Mouse (Mus musculus): Measurements from ENCODE around the gene 4930430F08Rik. TPM values are rescaled to one million over a fixed set of nuclear protein-coding genes. Genes with fewer than 3 reads are reported as not detected.

The 4930430F08Rik gene
- polyA plus RNA-seq (2015; fragmentation: Nextera tagmentation; extraction: Ambion mirVana), result 7.4 and 7.8 TPM in 2 replicates

- Histone ChIP-seq H3K27me3 (ENCODE audit: control insufficient read depth, insufficient read depth, low read length) (no peaks in the 10 kb centered on the region), H3K4me1 (ENCODE audit: control insufficient read depth, insufficient read depth, low read length) (peaks cover 5% of the 10 kb centered on the region; the same call in 1 of the 2 replicates), H3K4me2 (ENCODE audit: low read depth, low read length) (peak within 1 kb of the TSS; percentile 86), H3K4me3 (ENCODE audit: low read length) (peak within 1 kb of the TSS; percentile 96), H3K36me3 (ENCODE audit: control insufficient read depth, insufficient read depth) (no peaks in the 10 kb centered on the region), H3K9ac (ENCODE audit: low read length) (no peak within 1 kb of the TSS), H3K9me3 (replicated peaks; ENCODE audit: control insufficient read depth, low read length) (no peaks in the 10 kb centered on the region), H3K27ac (ENCODE audit: low read length) (no peak within 1 kb of the TSS)
- no peak for ATAC-seq (replicated peaks; ENCODE audit: extremely low read depth, insufficient read depth, low FRiP score)
- 79% methylated on average over 1 of the region's 1 CpGs for WGBS
Observed at GRCm38 (mm10) chr10:100590323-100590722, at the start of gene 4930430F08Rik, which contains the start of gene 1700017N19Rik. Gene 4930430F08Rik, minus strand, starts transcription at chr10:100590423. Gene 1700017N19Rik, plus strand, starts transcription at chr10:100590484.

GRCm38 (mm10) chr10:100629762-100630438 is 39.7 kb upstream of the 4930430F08Rik start:
- ATAC-seq (replicated peaks; ENCODE audit: extremely low read depth, insufficient read depth, low FRiP score), result no peak
- Histone ChIP-seq H3K27ac (ENCODE audit: low read length) (no peak overlapping the region), H3K4me3 (ENCODE audit: low read length) (peak overlapping the region; percentile 32), H3K27me3 (ENCODE audit: control insufficient read depth, insufficient read depth, low read length) (no peaks in the 10 kb centered on the region), H3K36me3 (ENCODE audit: control insufficient read depth, insufficient read depth) (no peaks in the 10 kb centered on the region), H3K4me1 (ENCODE audit: control insufficient read depth, insufficient read depth, low read length) (no peaks in the 10 kb centered on the region), H3K9me3 (replicated peaks; ENCODE audit: control insufficient read depth, low read length) (no peaks in the 10 kb centered on the region), H3K9ac (ENCODE audit: low read length) (no peak overlapping the region; the same call in 1 of the 2 replicates), H3K4me2 (ENCODE audit: low read depth, low read length) (peak overlapping the region; percentile 59)
- WGBS, result 26% methylated on average over 20 of the region's 20 CpGs

- H3K4me1 ChIP-seq (ENCODE audit: control insufficient read depth, insufficient read depth, low read length), result no peaks in the 10 kb centered on the region
- H3K9ac ChIP-seq (ENCODE audit: low read length), result no peak overlapping the region
- H3K4me2 ChIP-seq (ENCODE audit: low read depth, low read length), result no peak overlapping the region
- H3K9me3 ChIP-seq (replicated peaks; ENCODE audit: control insufficient read depth, low read length), result no peaks in the 10 kb centered on the region
- no peak overlapping the region for H3K27ac ChIP-seq (ENCODE audit: low read length)
- no peaks in the 10 kb centered on the region for H3K27me3 ChIP-seq (ENCODE audit: control insufficient read depth, insufficient read depth, low read length)
- no peak overlapping the region for H3K4me3 ChIP-seq (ENCODE audit: low read length)
- no peak for ATAC-seq (replicated peaks; ENCODE audit: extremely low read depth, insufficient read depth, low FRiP score)
- no peaks in the 10 kb centered on the region for H3K36me3 ChIP-seq (ENCODE audit: control insufficient read depth, insufficient read depth)
- 64% methylated on average over 3 of the region's 3 CpGs for WGBS
Observed at GRCm38 (mm10) chr10:100622494-100622893, 32.3 kb upstream of the 4930430F08Rik start.

- ATAC-seq (replicated peaks; ENCODE audit: extremely low read depth, insufficient read depth, low FRiP score), result no peak
- Histone ChIP-seq H3K4me3 (ENCODE audit: low read length) (no peak overlapping the region), H3K4me2 (ENCODE audit: low read depth, low read length) (no peak overlapping the region), H3K9me3 (replicated peaks; ENCODE audit: control insufficient read depth, low read length) (no peaks in the 10 kb centered on the region), H3K4me1 (ENCODE audit: control insufficient read depth, insufficient read depth, low read length) (no peaks in the 10 kb centered on the region), H3K36me3 (ENCODE audit: control insufficient read depth, insufficient read depth) (no peaks in the 10 kb centered on the region), H3K27me3 (ENCODE audit: control insufficient read depth, insufficient read depth, low read length) (no peaks in the 10 kb centered on the region), H3K27ac (ENCODE audit: low read length) (no peak overlapping the region), H3K9ac (ENCODE audit: low read length) (no peak overlapping the region)
- WGBS, result 87% methylated on average over 12 of the region's 12 CpGs
Observed at GRCm38 (mm10) chr10:100620040-100620439, 29.8 kb upstream of the 4930430F08Rik start.

- H3K27ac ChIP-seq (ENCODE audit: low read length), result no peak overlapping the region
- H3K4me2 ChIP-seq (ENCODE audit: low read depth, low read length), result no peak overlapping the region
- no peaks in the 10 kb centered on the region for H3K27me3 ChIP-seq (ENCODE audit: control insufficient read depth, insufficient read depth, low read length)
- no peaks in the 10 kb centered on the region for H3K9me3 ChIP-seq (replicated peaks; ENCODE audit: control insufficient read depth, low read length)
- no peak overlapping the region for H3K9ac ChIP-seq (ENCODE audit: low read length)
- ATAC-seq (replicated peaks; ENCODE audit: extremely low read depth, insufficient read depth, low FRiP score), result no peak
- H3K4me3 ChIP-seq (ENCODE audit: low read length), result no peak overlapping the region
- H3K4me1 ChIP-seq (ENCODE audit: control insufficient read depth, insufficient read depth, low read length), result no peaks in the 10 kb centered on the region
- WGBS, result 76% methylated on average over 7 of the region's 7 CpGs
- H3K36me3 ChIP-seq (ENCODE audit: control insufficient read depth, insufficient read depth), result no peaks in the 10 kb centered on the region
Observed at GRCm38 (mm10) chr10:100619474-100619873, 29.3 kb upstream of the 4930430F08Rik start.

GRCm38 (mm10) chr10:100617233-100617903 is 27.1 kb upstream of the 4930430F08Rik start:
- H3K9ac ChIP-seq (ENCODE audit: low read length), result no peak overlapping the region
- H3K27ac ChIP-seq (ENCODE audit: low read length), result no peak overlapping the region
- H3K36me3 ChIP-seq (ENCODE audit: control insufficient read depth, insufficient read depth), result no peaks in the 10 kb centered on the region
- H3K9me3 ChIP-seq (replicated peaks; ENCODE audit: control insufficient read depth, low read length), result no peaks in the 10 kb centered on the region
- no peak overlapping the region for H3K4me3 ChIP-seq (ENCODE audit: low read length)
- no peaks in the 10 kb centered on the region for H3K4me1 ChIP-seq (ENCODE audit: control insufficient read depth, insufficient read depth, low read length)
- 68% methylated on average over 6 of the region's 6 CpGs for WGBS
- no peak for ATAC-seq (replicated peaks; ENCODE audit: extremely low read depth, insufficient read depth, low FRiP score)
- H3K27me3 ChIP-seq (ENCODE audit: control insufficient read depth, insufficient read depth, low read length), result no peaks in the 10 kb centered on the region
- no peak overlapping the region for H3K4me2 ChIP-seq (ENCODE audit: low read depth, low read length)

GRCm38 (mm10) chr10:100604254-100604653 is 14.0 kb upstream of the 4930430F08Rik start:
- no peaks in the 10 kb centered on the region for H3K9me3 ChIP-seq (replicated peaks; ENCODE audit: control insufficient read depth, low read length)
- no peak overlapping the region for H3K9ac ChIP-seq (ENCODE audit: low read length)
- no peaks in the 10 kb centered on the region for H3K36me3 ChIP-seq (ENCODE audit: control insufficient read depth, insufficient read depth)
- no peaks in the 10 kb centered on the region for H3K4me1 ChIP-seq (ENCODE audit: control insufficient read depth, insufficient read depth, low read length)
- H3K4me2 ChIP-seq (ENCODE audit: low read depth, low read length), result no peak overlapping the region
- H3K27ac ChIP-seq (ENCODE audit: low read length), result no peak overlapping the region
- WGBS, result 62% methylated on average over 2 of the region's 2 CpGs
- H3K27me3 ChIP-seq (ENCODE audit: control insufficient read depth, insufficient read depth, low read length), result no peaks in the 10 kb centered on the region
- ATAC-seq (replicated peaks; ENCODE audit: extremely low read depth, insufficient read depth, low FRiP score), result no peak
- no peak overlapping the region for H3K4me3 ChIP-seq (ENCODE audit: low read length)

GRCm38 (mm10) chr10:100603511-100603910 is 13.3 kb upstream of the 4930430F08Rik start:
- no peak overlapping the region for H3K4me3 ChIP-seq (ENCODE audit: low read length)
- no peaks in the 10 kb centered on the region for H3K27me3 ChIP-seq (ENCODE audit: control insufficient read depth, insufficient read depth, low read length)
- no peak overlapping the region for H3K27ac ChIP-seq (ENCODE audit: low read length)
- 82% methylated on average over 9 of the region's 9 CpGs for WGBS
- H3K36me3 ChIP-seq (ENCODE audit: control insufficient read depth, insufficient read depth), result no peaks in the 10 kb centered on the region
- no peak overlapping the region for H3K9ac ChIP-seq (ENCODE audit: low read length)
- H3K9me3 ChIP-seq (replicated peaks; ENCODE audit: control insufficient read depth, low read length), result no peaks in the 10 kb centered on the region
- no peaks in the 10 kb centered on the region for H3K4me1 ChIP-seq (ENCODE audit: control insufficient read depth, insufficient read depth, low read length)
- no peak overlapping the region for H3K4me2 ChIP-seq (ENCODE audit: low read depth, low read length)
- ATAC-seq (replicated peaks; ENCODE audit: extremely low read depth, insufficient read depth, low FRiP score), result no peak

GRCm38 (mm10) chr10:100598339-100598738 is 8.1 kb upstream of the 4930430F08Rik start:
- Histone ChIP-seq H3K9ac (ENCODE audit: low read length) (no peak overlapping the region), H3K4me3 (ENCODE audit: low read length) (no peak overlapping the region), H3K4me2 (ENCODE audit: low read depth, low read length) (no peak overlapping the region), H3K9me3 (replicated peaks; ENCODE audit: control insufficient read depth, low read length) (no peaks in the 10 kb centered on the region), H3K36me3 (ENCODE audit: control insufficient read depth, insufficient read depth) (no peaks in the 10 kb centered on the region), H3K27me3 (ENCODE audit: control insufficient read depth, insufficient read depth, low read length) (no peaks in the 10 kb centered on the region), H3K4me1 (ENCODE audit: control insufficient read depth, insufficient read depth, low read length) (no peaks in the 10 kb centered on the region), H3K27ac (ENCODE audit: low read length) (no peak overlapping the region)
- ATAC-seq (replicated peaks; ENCODE audit: extremely low read depth, insufficient read depth, low FRiP score), result no peak
- WGBS, result 74% methylated on average over 3 of the region's 3 CpGs
